Mouse (Mus musculus): ENCODE data around the gene Lce1d. TPM values are rescaled to one million over a fixed set of nuclear protein-coding genes. Genes with fewer than 3 reads are reported as not detected.

Gene Lce1d
- polyA plus RNA-seq, 2 experiments, result not detected

DNA sequence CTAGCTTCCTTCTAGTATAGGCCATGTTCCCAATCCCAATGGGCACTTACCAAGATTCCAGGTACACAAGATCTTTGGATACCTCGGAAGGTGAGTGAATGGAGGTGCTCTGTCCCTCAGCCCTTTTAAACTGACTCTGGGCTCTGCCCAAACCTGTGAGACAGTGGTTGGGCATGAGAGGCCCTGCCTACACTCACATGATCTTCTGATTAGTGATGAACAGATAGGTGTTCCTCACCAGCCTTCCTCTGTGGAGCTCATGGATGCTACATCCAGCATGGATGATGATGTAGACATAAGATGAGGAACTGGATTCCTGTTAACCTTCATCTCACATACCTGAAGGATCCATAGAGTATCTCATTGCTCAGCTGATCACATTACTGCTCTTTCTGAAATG is 38.8 kb downstream of the Lce1d start, which contains the start of gene Lce1a1:
Gene Lce1a1, minus strand, starts transcription at position 101 of the 400 bp plus-strand sequence.
- WGBS (ENCODE audit: insufficient replicate concordance), result 46% methylated on average over 1 of the region's 1 CpGs

GRCm38 (mm10) chr3:92639854-92640253 is 47.2 kb downstream of the Lce1d start:
- WGBS (ENCODE audit: insufficient replicate concordance), result 71% methylated on average over 15 of the region's 15 CpGs
- no peaks in the 10 kb centered on the region for H3K4me1 ChIP-seq (replicated peaks; ENCODE audit: control insufficient read depth in 2 of 2, insufficient read depth in 2 of 2, low read length in 1 of 2)

More for the DNA sequence above, 38.8 kb downstream of the Lce1d start, which contains the start of gene Lce1a1:
- TF ChIP-seq EP300 (IDR thresholded peaks at IDR 0.05; ENCODE audit: low read depth), result no peak
- no peak for TF ChIP-seq CTCF (IDR thresholded peaks at IDR 0.05; ENCODE audit: low read depth)
- H3K4me1 ChIP-seq (replicated peaks; ENCODE audit: control insufficient read depth in 2 of 2, insufficient read depth in 2 of 2, low read length in 1 of 2), result no peaks in the 10 kb centered on the region
- H3K27me3 ChIP-seq (ENCODE audit: control insufficient read depth, insufficient read depth, low read length), result no peaks in the 10 kb centered on the region
- H3K36me3 ChIP-seq (replicated peaks; ENCODE audit: control insufficient read depth, insufficient read depth, low read depth), result no peaks in the 10 kb centered on the region
- H3K27ac ChIP-seq, result no peak within 1 kb of the TSS
- no peak within 1 kb of the TSS for H3K9ac ChIP-seq (replicated peaks)
- no peak within 1 kb of the TSS for H3K4me3 ChIP-seq (ENCODE audit: insufficient read depth in 1 of 2, low read depth in 2 of 2, low read length in 2 of 2)
- ATAC-seq (ENCODE audit: insufficient read depth), result no peak
- no peaks in the 10 kb centered on the region for H3K9me3 ChIP-seq (ENCODE audit: control insufficient read depth, low read length)
- H3K4me2 ChIP-seq (ENCODE audit: low read depth), result no peak within 1 kb of the TSS
- no peak for DNase-seq (ENCODE audit: low read depth in 3 of 3, low spot score in 3 of 3)

DNA sequence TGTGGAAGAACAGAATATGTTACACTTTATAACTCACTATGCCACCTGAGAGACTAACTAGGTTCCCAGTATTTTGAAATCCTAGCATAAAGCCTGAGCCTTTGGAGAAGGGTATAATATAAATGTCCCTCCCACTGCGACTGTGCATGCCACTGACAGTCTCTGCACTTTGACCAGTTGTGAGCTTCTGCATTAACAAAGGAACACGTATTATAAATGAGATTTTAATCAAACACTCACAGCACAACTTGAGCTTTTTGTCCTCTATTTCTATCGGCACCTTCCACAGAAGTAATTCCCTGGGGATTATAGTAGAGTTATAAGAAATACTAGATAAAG is 48.4 kb downstream of the Lce1d start:
- H3K36me3 ChIP-seq (replicated peaks; ENCODE audit: control insufficient read depth, insufficient read depth, low read depth), result no peaks in the 10 kb centered on the region
- no peaks in the 10 kb centered on the region for H3K9me3 ChIP-seq (ENCODE audit: control insufficient read depth, low read length)
- TF ChIP-seq EP300 (IDR thresholded peaks at IDR 0.05; ENCODE audit: low read depth) (no peak), CTCF (IDR thresholded peaks at IDR 0.05; ENCODE audit: low read depth) (no peak)
- H3K4me2 ChIP-seq (ENCODE audit: low read depth), result no peak overlapping the region
- H3K9ac ChIP-seq (replicated peaks), result no peak overlapping the region
- H3K27ac ChIP-seq, result no peak overlapping the region
- no peak overlapping the region for H3K4me3 ChIP-seq (ENCODE audit: insufficient read depth in 1 of 2, low read depth in 2 of 2, low read length in 2 of 2)
- DNase-seq (ENCODE audit: low read depth in 3 of 3, low spot score in 3 of 3), result no peak
- H3K27me3 ChIP-seq (ENCODE audit: control insufficient read depth, insufficient read depth, low read length), result no peaks in the 10 kb centered on the region
- WGBS (ENCODE audit: insufficient replicate concordance), result 48% methylated on average over 3 of the region's 3 CpGs
- no peak for ATAC-seq (ENCODE audit: insufficient read depth)
- H3K4me1 ChIP-seq (replicated peaks; ENCODE audit: control insufficient read depth in 2 of 2, insufficient read depth in 2 of 2, low read length in 1 of 2), result no peaks in the 10 kb centered on the region

More at GRCm38 (mm10) chr3:92639854-92640253, 47.2 kb downstream of the Lce1d start:
- DNase-seq (ENCODE audit: low read depth in 3 of 3, low spot score in 3 of 3), result no peak
- Histone ChIP-seq H3K27me3 (ENCODE audit: control insufficient read depth, insufficient read depth, low read length) (no peaks in the 10 kb centered on the region), H3K9me3 (ENCODE audit: control insufficient read depth, low read length) (no peaks in the 10 kb centered on the region), H3K9ac (replicated peaks) (no peak overlapping the region), H3K4me2 (ENCODE audit: low read depth) (no peak overlapping the region), H3K36me3 (replicated peaks; ENCODE audit: control insufficient read depth, insufficient read depth, low read depth) (no peaks in the 10 kb centered on the region), H3K27ac (no peak overlapping the region), H3K4me3 (ENCODE audit: insufficient read depth in 1 of 2, low read depth in 2 of 2, low read length in 2 of 2) (no peak overlapping the region)
- no peak for ATAC-seq (ENCODE audit: insufficient read depth)
- TF ChIP-seq CTCF (IDR thresholded peaks at IDR 0.05; ENCODE audit: low read depth) (no peak), EP300 (IDR thresholded peaks at IDR 0.05; ENCODE audit: low read depth) (no peak)

DNA sequence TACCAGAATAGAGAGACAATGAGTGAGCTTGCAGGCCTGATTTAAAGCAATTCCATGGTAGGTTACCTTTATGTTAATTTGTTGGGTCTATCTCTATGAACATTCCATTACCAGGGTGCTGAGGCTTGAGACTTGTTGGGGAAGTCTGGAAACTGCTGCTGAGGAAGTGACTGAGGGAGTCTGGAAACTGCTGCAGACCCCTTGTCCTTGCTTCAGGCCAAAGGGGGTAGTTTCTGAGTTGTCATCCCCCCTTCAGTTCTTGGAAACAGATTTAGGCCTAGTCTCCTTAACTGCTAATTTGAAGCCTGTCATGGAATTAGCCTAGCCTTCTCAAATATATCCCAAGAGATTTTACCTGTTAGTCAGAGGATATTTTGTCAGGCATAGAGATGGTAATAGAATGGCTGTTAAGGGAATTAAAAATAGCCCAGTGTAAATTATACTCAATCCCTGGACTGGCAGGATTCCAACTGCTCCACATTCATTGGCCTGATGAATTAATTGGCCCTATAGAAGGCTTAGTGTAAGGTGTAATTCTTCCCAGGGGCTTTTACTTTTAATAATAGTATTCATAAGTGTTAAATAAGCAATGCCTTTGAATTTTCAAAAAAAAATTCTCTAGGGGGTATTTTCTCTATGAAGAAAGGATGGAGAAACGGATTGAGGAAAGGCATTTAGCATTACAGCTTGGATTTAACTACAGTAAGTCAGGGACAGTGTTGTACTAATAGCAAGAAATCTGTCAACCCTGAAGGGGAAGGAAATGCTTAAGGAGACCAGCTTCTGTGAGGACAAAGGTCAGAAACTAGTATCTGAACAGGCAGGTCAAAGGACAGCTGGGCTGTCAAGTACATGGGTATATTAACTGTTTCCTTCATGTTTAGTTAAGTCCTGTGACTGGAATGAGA is 49.0 kb downstream of the Lce1d start:
- no peaks in the 10 kb centered on the region for H3K9me3 ChIP-seq (ENCODE audit: control insufficient read depth, low read length)
- no peaks in the 10 kb centered on the region for H3K27me3 ChIP-seq (ENCODE audit: control insufficient read depth, insufficient read depth, low read length)
- DNase-seq (ENCODE audit: low read depth in 3 of 3, low spot score in 3 of 3) (no peak), ATAC-seq (ENCODE audit: insufficient read depth) (no peak)
- no peak overlapping the region for H3K4me3 ChIP-seq (ENCODE audit: insufficient read depth in 1 of 2, low read depth in 2 of 2, low read length in 2 of 2)
- H3K36me3 ChIP-seq (replicated peaks; ENCODE audit: control insufficient read depth, insufficient read depth, low read depth), result no peaks in the 10 kb centered on the region
- no peak overlapping the region for H3K9ac ChIP-seq (replicated peaks)
- no peaks in the 10 kb centered on the region for H3K4me1 ChIP-seq (replicated peaks; ENCODE audit: control insufficient read depth in 2 of 2, insufficient read depth in 2 of 2, low read length in 1 of 2)
- no peak overlapping the region for H3K4me2 ChIP-seq (ENCODE audit: low read depth)
- 29% methylated on average over 1 of the region's 1 CpGs for WGBS (ENCODE audit: insufficient replicate concordance)
- no peak for TF ChIP-seq CTCF (IDR thresholded peaks at IDR 0.05; ENCODE audit: low read depth)
- TF ChIP-seq EP300 (IDR thresholded peaks at IDR 0.05; ENCODE audit: low read depth), result no peak
- H3K27ac ChIP-seq, result no peak overlapping the region

Other genes starting within 250 kb of the Lce1d start
- gene Sprr1b, start 248.4 kb downstream of the Lce1d start, polyA plus RNA-seq (2012; rRNA removed), result not detected in 2 replicates
- gene Sprr1b, start 248.4 kb downstream of the Lce1d start, polyA plus RNA-seq (2014; fragmentation: Nextera tagmentation; extraction: Ambion mirVana), result not detected in 2 replicates
- gene Sprr3, start 228.5 kb downstream of the Lce1d start, polyA plus RNA-seq (2012; rRNA removed), result not detected in 2 replicates
- gene Sprr3, start 228.5 kb downstream of the Lce1d start, polyA plus RNA-seq (2014; fragmentation: Nextera tagmentation; extraction: Ambion mirVana), result not detected in 2 replicates
- not detected in 2 replicates for gene Sprr1a, start 201.3 kb downstream of the Lce1d start, polyA plus RNA-seq (2012; rRNA removed)
- gene Sprr1a, start 201.3 kb downstream of the Lce1d start, polyA plus RNA-seq (2014; fragmentation: Nextera tagmentation; extraction: Ambion mirVana), result not detected in 2 replicates
- not detected in 2 replicates for gene Sprr4, start 186.7 kb downstream of the Lce1d start, polyA plus RNA-seq (2012; rRNA removed)
- not detected in 2 replicates for gene Sprr4, start 186.7 kb downstream of the Lce1d start, polyA plus RNA-seq (2014; fragmentation: Nextera tagmentation; extraction: Ambion mirVana)
- gene 2310046K23Rik, start 152.7 kb downstream of the Lce1d start, polyA plus RNA-seq (2012; rRNA removed), result not detected in 2 replicates
- not detected in 2 replicates for gene 2310046K23Rik, start 152.7 kb downstream of the Lce1d start, polyA plus RNA-seq (2014; fragmentation: Nextera tagmentation; extraction: Ambion mirVana)
- gene Ivl, start 113.5 kb downstream of the Lce1d start, polyA plus RNA-seq (2012; rRNA removed), result 0.02 and 0.03 TPM in 2 replicates
- not detected in 2 replicates for gene Ivl, start 113.5 kb downstream of the Lce1d start, polyA plus RNA-seq (2014; fragmentation: Nextera tagmentation; extraction: Ambion mirVana)
- gene Smcp, start 98.2 kb downstream of the Lce1d start, polyA plus RNA-seq (2012; rRNA removed), result 0.22 TPM in 1 of 2 replicates, not detected in the other
- gene Smcp, start 98.2 kb downstream of the Lce1d start, polyA plus RNA-seq (2014; fragmentation: Nextera tagmentation; extraction: Ambion mirVana), result not detected in 2 replicates
- gene 2210017I01Rik, start 79.7 kb downstream of the Lce1d start, polyA plus RNA-seq (2012; rRNA removed), result not detected in 2 replicates
- not detected in 2 replicates for gene 2210017I01Rik, start 79.7 kb downstream of the Lce1d start, polyA plus RNA-seq (2014; fragmentation: Nextera tagmentation; extraction: Ambion mirVana)
- gene Lce6a, start 65.5 kb downstream of the Lce1d start, polyA plus RNA-seq (2012; rRNA removed), result not detected in 2 replicates
- gene Lce6a, start 65.5 kb downstream of the Lce1d start, polyA plus RNA-seq (2014; fragmentation: Nextera tagmentation; extraction: Ambion mirVana), result not detected in 2 replicates
- not detected in 2 replicates for gene Lce1a1, start 38.9 kb downstream of the Lce1d start, polyA plus RNA-seq (2012; rRNA removed)
- not detected in 2 replicates for gene Lce1a1, start 38.9 kb downstream of the Lce1d start, polyA plus RNA-seq (2014; fragmentation: Nextera tagmentation; extraction: Ambion mirVana)
- gene Lce1b, start 30.3 kb downstream of the Lce1d start, polyA plus RNA-seq (2012; rRNA removed), result not detected in 2 replicates
- not detected in 2 replicates for gene Lce1b, start 30.3 kb downstream of the Lce1d start, polyA plus RNA-seq (2014; fragmentation: Nextera tagmentation; extraction: Ambion mirVana)
- not detected in 2 replicates for gene Lce1a2, start 16.9 kb downstream of the Lce1d start, polyA plus RNA-seq (2012; rRNA removed)
- not detected in 2 replicates for gene Lce1a2, start 16.9 kb downstream of the Lce1d start, polyA plus RNA-seq (2014; fragmentation: Nextera tagmentation; extraction: Ambion mirVana)
- gene Lce1c, start 8.0 kb downstream of the Lce1d start, polyA plus RNA-seq (2012; rRNA removed), result not detected in 2 replicates
- not detected in 2 replicates for gene Lce1c, start 8.0 kb downstream of the Lce1d start, polyA plus RNA-seq (2014; fragmentation: Nextera tagmentation; extraction: Ambion mirVana)
- not detected in 2 replicates for gene Lce1e, start 21.9 kb upstream of the Lce1d start, polyA plus RNA-seq (2012; rRNA removed)
- not detected in 2 replicates for gene Lce1e, start 21.9 kb upstream of the Lce1d start, polyA plus RNA-seq (2014; fragmentation: Nextera tagmentation; extraction: Ambion mirVana)
- gene Lce1f, start 33.1 kb upstream of the Lce1d start, polyA plus RNA-seq (2012; rRNA removed), result not detected in 2 replicates
- not detected in 2 replicates for gene Lce1f, start 33.1 kb upstream of the Lce1d start, polyA plus RNA-seq (2014; fragmentation: Nextera tagmentation; extraction: Ambion mirVana)
- gene Gm38119, start 51.9 kb upstream of the Lce1d start, polyA plus RNA-seq (2012; rRNA removed), result not detected in 2 replicates
- gene Gm38119, start 51.9 kb upstream of the Lce1d start, polyA plus RNA-seq (2014; fragmentation: Nextera tagmentation; extraction: Ambion mirVana), result not detected in 2 replicates
- not detected in 2 replicates for gene Lce1g, start 65.1 kb upstream of the Lce1d start, polyA plus RNA-seq (2012; rRNA removed)
- not detected in 2 replicates for gene Lce1g, start 65.1 kb upstream of the Lce1d start, polyA plus RNA-seq (2014; fragmentation: Nextera tagmentation; extraction: Ambion mirVana)
- not detected in 2 replicates for gene Lce1h, start 77.9 kb upstream of the Lce1d start, polyA plus RNA-seq (2012; rRNA removed)
- gene Lce1h, start 77.9 kb upstream of the Lce1d start, polyA plus RNA-seq (2014; fragmentation: Nextera tagmentation; extraction: Ambion mirVana), result not detected in 2 replicates
- gene Lce1i, start 91.7 kb upstream of the Lce1d start, polyA plus RNA-seq (2012; rRNA removed), result not detected in 2 replicates
- not detected in 2 replicates for gene Lce1i, start 91.7 kb upstream of the Lce1d start, polyA plus RNA-seq (2014; fragmentation: Nextera tagmentation; extraction: Ambion mirVana)
- gene Lce1j, start 103.3 kb upstream of the Lce1d start, polyA plus RNA-seq (2012; rRNA removed), result not detected in 2 replicates
- gene Lce1j, start 103.3 kb upstream of the Lce1d start, polyA plus RNA-seq (2014; fragmentation: Nextera tagmentation; extraction: Ambion mirVana), result not detected in 2 replicates
- gene Lce1k, start 120.7 kb upstream of the Lce1d start, polyA plus RNA-seq (2012; rRNA removed), result not detected in 2 replicates
- not detected in 2 replicates for gene Lce1k, start 120.7 kb upstream of the Lce1d start, polyA plus RNA-seq (2014; fragmentation: Nextera tagmentation; extraction: Ambion mirVana)
- not detected in 2 replicates for gene Kprp, start 140.0 kb upstream of the Lce1d start, polyA plus RNA-seq (2012; rRNA removed)
- gene Kprp, start 140.0 kb upstream of the Lce1d start, polyA plus RNA-seq (2014; fragmentation: Nextera tagmentation; extraction: Ambion mirVana), result not detected in 2 replicates
- gene Lce1l, start 164.1 kb upstream of the Lce1d start, polyA plus RNA-seq (2012; rRNA removed), result not detected in 2 replicates
- gene Lce1l, start 164.1 kb upstream of the Lce1d start, polyA plus RNA-seq (2014; fragmentation: Nextera tagmentation; extraction: Ambion mirVana), result not detected in 2 replicates
- not detected in 2 replicates for gene 2310050C09Rik, start 183.0 kb upstream of the Lce1d start, polyA plus RNA-seq (2012; rRNA removed)
- gene 2310050C09Rik, start 183.0 kb upstream of the Lce1d start, polyA plus RNA-seq (2014; fragmentation: Nextera tagmentation; extraction: Ambion mirVana), result not detected in 2 replicates
- gene Lce3a, start 239.0 kb upstream of the Lce1d start, polyA plus RNA-seq (2012; rRNA removed), result not detected in 2 replicates
- not detected in 2 replicates for gene Lce3a, start 239.0 kb upstream of the Lce1d start, polyA plus RNA-seq (2014; fragmentation: Nextera tagmentation; extraction: Ambion mirVana)
- gene Lce3b, start 245.8 kb upstream of the Lce1d start, polyA plus RNA-seq (2012; rRNA removed), result not detected in 2 replicates
- not detected in 2 replicates for gene Lce3b, start 245.8 kb upstream of the Lce1d start, polyA plus RNA-seq (2014; fragmentation: Nextera tagmentation; extraction: Ambion mirVana)

Data from liver, embryonic 14.5 days (tissue).